Mouse (Mus musculus): ENCODE data around the gene Mrpl45. TPM values are rescaled to one million over a fixed set of nuclear protein-coding genes. Genes with fewer than 3 reads are reported as not detected.

Gene Mrpl45
- polyA plus RNA-seq, 1 experiment from 2014 or later: 41.6 TPM

Other genes with a start within 250 kb of the Mrpl45 start
- gene Tbx21, start 200.4 kb upstream of the Mrpl45 start, polyA plus RNA-seq (2015; fragmentation: Nextera tagmentation; extraction: Ambion mirVana): 0.16 TPM in 2 replicates
- 7.7 and 8.2 TPM in 2 replicates for gene Tbkbp1, start 164.2 kb upstream of the Mrpl45 start, polyA plus RNA-seq (2015; fragmentation: Nextera tagmentation; extraction: Ambion mirVana)
- gene Kpnb1, start 127.8 kb upstream of the Mrpl45 start, polyA plus RNA-seq (2015; fragmentation: Nextera tagmentation; extraction: Ambion mirVana): 28.5 and 32.9 TPM in 2 replicates
- 151 and 163 TPM in 2 replicates for gene Npepps, start 35.1 kb upstream of the Mrpl45 start, polyA plus RNA-seq (2015; fragmentation: Nextera tagmentation; extraction: Ambion mirVana)
- gene Gpr179, start 36.4 kb downstream of the Mrpl45 start, polyA plus RNA-seq (2015; fragmentation: Nextera tagmentation; extraction: Ambion mirVana): 0.70 and 0.89 TPM in 2 replicates
- 8.5 and 9.9 TPM in 2 replicates for gene Socs7, start 46.8 kb downstream of the Mrpl45 start, polyA plus RNA-seq (2015; fragmentation: Nextera tagmentation; extraction: Ambion mirVana)
- 8.6 and 9.6 TPM in 2 replicates for gene Arhgap23, start 99.8 kb downstream of the Mrpl45 start, polyA plus RNA-seq (2015; fragmentation: Nextera tagmentation; extraction: Ambion mirVana)
- 1.2 and 1.3 TPM in 2 replicates for gene 4933428G20Rik, start 184.6 kb downstream of the Mrpl45 start, polyA plus RNA-seq (2015; fragmentation: Nextera tagmentation; extraction: Ambion mirVana)

All from midbrain, embryonic 16.5 days (tissue).